Mouse (Mus musculus) midbrain, embryonic 15.5 days (tissue): ENCODE measurements around the gene Krtap1-4. TPM values are rescaled to one million over a fixed set of nuclear protein-coding genes. Genes with fewer than 3 reads are reported as not detected.
"Not testable (repeated sequence)": the region's sequence is repeated elsewhere in the genome, so short reads cannot be mapped to it uniquely, and the experiment has no call there.

Source experiments
- ATAC-seq: fragments of 200-750 bp; cut with Nextera tagmentation; replicated peaks from 2 replicates; pipeline ENCODE4 v1.8.0; 2017; ENCODE audit warnings: moderate TSS enrichment
- H3K27ac ChIP-seq: fragments of 300-500 bp; sonication (generic); 2 replicates; pipeline ENCODE4 v1.5.1; 2015; ENCODE audit warnings: mild to moderate bottlenecking, inconsistent platforms
- H3K27me3 ChIP-seq: fragments of 300-500 bp; sonication (generic); replicated peaks from 2 replicates; pipeline ENCODE4 v1.6.1; 2015; ENCODE audit warnings: inconsistent platforms
- H3K36me3 ChIP-seq: fragments of 300-500 bp; sonication (generic); replicated peaks from 2 replicates; pipeline ENCODE4 v1.6.1; 2015; ENCODE audit warnings: inconsistent platforms
- H3K4me1 ChIP-seq: fragments of 300-500 bp; sonication (generic); 2 replicates; pipeline ENCODE4 v1.6.1; 2015; ENCODE audit warnings: inconsistent platforms
- H3K4me2 ChIP-seq: fragments of 300-500 bp; sonication (generic); 2 replicates; pipeline ENCODE4 v1.6.1; 2015; ENCODE audit warnings: inconsistent platforms, mild to moderate bottlenecking, moderate library complexity
- H3K4me3 ChIP-seq: fragments of 300-500 bp; sonication (generic); 2 replicates; pipeline ENCODE4 v1.5.1; 2015; ENCODE audit warnings: mild to moderate bottlenecking, inconsistent platforms
- H3K9ac ChIP-seq: fragments of 300-500 bp; sonication (generic); 2 replicates; pipeline ENCODE4 v1.6.1; 2015; ENCODE audit warnings: mild to moderate bottlenecking, inconsistent platforms
- H3K9me3 ChIP-seq: fragments of 300-500 bp; sonication (generic); 2 replicates; pipeline ENCODE4 v1.6.1; 2016; ENCODE audit warnings: inconsistent platforms
- WGBS: fragments of 180-500 bp; shearing (Covaris S2); methylation state at CpG from one replicate; pipeline ENCODE4 v1.1.7; 2015; ENCODE audit warnings: mixed read lengths; 5-methylcytosine and 5-hydroxymethylcytosine counted together
- polyA plus RNA-seq: library from polyadenylated mRNA; unstranded; fragments of >200 nt; fragmentation: Nextera tagmentation; extraction: Ambion mirVana; gene quantifications from 2 replicates; pipeline ENCODE4 v1.2.1, GENCODE M21; 2015

Gene Krtap1-4
- polyA plus RNA-seq = not detected in 2 replicates

- Histone ChIP-seq H3K4me1 (no peaks in the 10 kb centered on the region), H3K4me3 (no peak within 1 kb of the TSS), H3K36me3 (no peaks in the 10 kb centered on the region), H3K9ac (no peak within 1 kb of the TSS), H3K27ac (no peak within 1 kb of the TSS), H3K27me3 (no peaks in the 10 kb centered on the region), H3K4me2 (no peak within 1 kb of the TSS), H3K9me3 (no peaks in the 10 kb centered on the region)
- ATAC-seq = no peak
- 89% methylated on average over 5 of the region's 5 CpGs for WGBS
Observed at GRCm38 (mm10) chr11:99583245-99583704, at the start of gene Krtap1-4. Gene Krtap1-4, minus strand, starts transcription at chr11:99583654.

- H3K27ac ChIP-seq = no peak overlapping the region
- WGBS = 80% methylated on average over 3 of the region's 3 CpGs
- no peaks in the 10 kb centered on the region for H3K36me3 ChIP-seq
- no peaks in the 10 kb centered on the region for H3K9me3 ChIP-seq
- H3K9ac ChIP-seq = no peak overlapping the region
- no peak overlapping the region for H3K4me3 ChIP-seq
- no peaks in the 10 kb centered on the region for H3K27me3 ChIP-seq
- 0 out of 2 replicates have a peak, but pooled peaks cover 5% of the 10 kb centered on the region for H3K4me1 ChIP-seq
- no peak overlapping the region for H3K4me2 ChIP-seq
- ATAC-seq = no peak
Observed at GRCm38 (mm10) chr11:99630890-99631289, 47.4 kb upstream of the Krtap1-4 start.

- Histone ChIP-seq H3K9ac (no peak within 1 kb of the TSS), H3K4me1 (no peaks in the 10 kb centered on the region), H3K9me3 (no peaks in the 10 kb centered on the region), H3K4me3 (no peak within 1 kb of the TSS), H3K36me3 (no peaks in the 10 kb centered on the region), H3K27ac (no peak within 1 kb of the TSS), H3K27me3 (no peaks in the 10 kb centered on the region), H3K4me2 (no peak within 1 kb of the TSS)
- ATAC-seq = no peak
- WGBS = 82% methylated on average over 4 of the region's 4 CpGs
Observed at GRCm38 (mm10) chr11:99628138-99628537, 44.7 kb upstream of the Krtap1-4 start, which contains the start of gene Krtap4-1. Gene Krtap4-1, minus strand, starts transcription at chr11:99628238.

- H3K4me1 ChIP-seq = no peaks in the 10 kb centered on the region
- WGBS = 85% methylated on average over 2 of the region's 2 CpGs
- no peak for ATAC-seq
- no peak within 1 kb of the TSS for H3K4me2 ChIP-seq
- H3K9me3 ChIP-seq = no peaks in the 10 kb centered on the region
- no peaks in the 10 kb centered on the region for H3K27me3 ChIP-seq
- H3K4me3 ChIP-seq = no peak within 1 kb of the TSS
- no peaks in the 10 kb centered on the region for H3K36me3 ChIP-seq
- no peak within 1 kb of the TSS for H3K9ac ChIP-seq
- H3K27ac ChIP-seq = no peak within 1 kb of the TSS
Observed at GRCm38 (mm10) chr11:99620335-99620734, 36.9 kb upstream of the Krtap1-4 start, which contains the start of gene Gm11562. Gene Gm11562, minus strand, starts transcription at chr11:99620435.

GRCm38 (mm10) chr11:99614796-99615363 lies 31.4 kb upstream of the Krtap1-4 start, which contains the start of gene Krtap2-4:
Gene Krtap2-4, minus strand, starts transcription at chr11:99614846.
- no peaks in the 10 kb centered on the region for H3K4me1 ChIP-seq
- H3K36me3 ChIP-seq = no peaks in the 10 kb centered on the region
- ATAC-seq = no peak
- H3K4me3 ChIP-seq = no peak within 1 kb of the TSS
- H3K9ac ChIP-seq = no peak within 1 kb of the TSS
- H3K27me3 ChIP-seq = no peaks in the 10 kb centered on the region
- no peak within 1 kb of the TSS for H3K4me2 ChIP-seq
- WGBS = 68% methylated on average over 3 of the region's 3 CpGs
- no peaks in the 10 kb centered on the region for H3K9me3 ChIP-seq
- H3K27ac ChIP-seq = no peak within 1 kb of the TSS

GRCm38 (mm10) chr11:99610089-99610488 lies 26.6 kb upstream of the Krtap1-4 start, which contains the start of gene Gm11937:
Gene Gm11937, minus strand, starts transcription at chr11:99610189.
- not testable (repeated sequence) for H3K27me3 ChIP-seq, H3K36me3 ChIP-seq, H3K9me3 ChIP-seq, H3K4me3 ChIP-seq, H3K27ac ChIP-seq, ATAC-seq, H3K4me2 ChIP-seq, H3K4me1 ChIP-seq, H3K9ac ChIP-seq
- WGBS = 78% methylated on average over 1 of the region's 2 CpGs

GRCm38 (mm10) chr11:99609126-99609525 lies 25.7 kb upstream of the Krtap1-4 start:
- no peak for ATAC-seq
- WGBS = 73% methylated on average over 1 of the region's 1 CpGs
- H3K4me1 ChIP-seq = no peaks in the 10 kb centered on the region

GRCm38 (mm10) chr11:99603208-99603607 lies 19.8 kb upstream of the Krtap1-4 start, which contains the start of gene Gm11938:
Gene Gm11938, minus strand, starts transcription at chr11:99603308.
- not testable (repeated sequence) for H3K4me1 ChIP-seq, H3K36me3 ChIP-seq, H3K27me3 ChIP-seq, ATAC-seq, H3K9me3 ChIP-seq, H3K9ac ChIP-seq, H3K4me3 ChIP-seq, H3K4me2 ChIP-seq, H3K27ac ChIP-seq
- WGBS = 78% methylated on average over 1 of the region's 1 CpGs

More at GRCm38 (mm10) chr11:99609126-99609525, 25.7 kb upstream of the Krtap1-4 start:
- H3K9me3 ChIP-seq = no peaks in the 10 kb centered on the region
- H3K36me3 ChIP-seq = no peaks in the 10 kb centered on the region
- no peak overlapping the region for H3K4me2 ChIP-seq
- no peak overlapping the region for H3K27ac ChIP-seq
- H3K27me3 ChIP-seq = no peaks in the 10 kb centered on the region
- no peak overlapping the region for H3K9ac ChIP-seq
- H3K4me3 ChIP-seq = no peak overlapping the region

GRCm38 (mm10) chr11:99597742-99598141 lies 14.3 kb upstream of the Krtap1-4 start, which contains the start of gene Krtap9-3:
Gene Krtap9-3, minus strand, starts transcription at chr11:99598105.
- not testable (repeated sequence) for H3K9ac ChIP-seq, ATAC-seq, H3K27me3 ChIP-seq, H3K36me3 ChIP-seq, H3K4me3 ChIP-seq, H3K9me3 ChIP-seq, H3K27ac ChIP-seq, H3K4me1 ChIP-seq, H3K4me2 ChIP-seq
- WGBS = 88% methylated on average over 6 of the region's 6 CpGs

- WGBS = 89% methylated on average over 6 of the region's 6 CpGs
Observed at GRCm38 (mm10) chr11:99590981-99591380, 7.5 kb upstream of the Krtap1-4 start, which contains the start of gene Krtap1-3. Gene Krtap1-3, minus strand, starts transcription at chr11:99591339.

GRCm38 (mm10) chr11:99585096-99585495 lies 1.6 kb upstream of the Krtap1-4 start:
- no peak overlapping the region for H3K4me2 ChIP-seq
- no peaks in the 10 kb centered on the region for H3K36me3 ChIP-seq
- no peak for ATAC-seq
- H3K4me3 ChIP-seq = no peak overlapping the region
- H3K27ac ChIP-seq = no peak overlapping the region
- no peaks in the 10 kb centered on the region for H3K4me1 ChIP-seq
- H3K27me3 ChIP-seq = no peaks in the 10 kb centered on the region
- no peaks in the 10 kb centered on the region for H3K9me3 ChIP-seq
- 87% methylated on average over 7 of the region's 7 CpGs for WGBS
- H3K9ac ChIP-seq = no peak overlapping the region

More at GRCm38 (mm10) chr11:99590981-99591380, 7.5 kb upstream of the Krtap1-4 start, which contains the start of gene Krtap1-3:
- no peaks in the 10 kb centered on the region for H3K27me3 ChIP-seq
- H3K4me2 ChIP-seq = no peak within 1 kb of the TSS
- no peak for ATAC-seq
- no peak within 1 kb of the TSS for H3K4me3 ChIP-seq
- H3K4me1 ChIP-seq = no peaks in the 10 kb centered on the region
- H3K36me3 ChIP-seq = no peaks in the 10 kb centered on the region
- no peaks in the 10 kb centered on the region for H3K9me3 ChIP-seq
- no peak within 1 kb of the TSS for H3K9ac ChIP-seq
- H3K27ac ChIP-seq = no peak within 1 kb of the TSS

GRCm38 (mm10) chr11:99581564-99581963 lies 1.9 kb downstream of the Krtap1-4 start:
- no peak overlapping the region for H3K4me2 ChIP-seq
- H3K27me3 ChIP-seq = no peaks in the 10 kb centered on the region
- H3K27ac ChIP-seq = no peak overlapping the region
- 85% methylated on average over 6 of the region's 6 CpGs for whole genome bisulfite sequencing
- no peaks in the 10 kb centered on the region for H3K4me1 ChIP-seq
- H3K4me3 ChIP-seq = no peak overlapping the region
- H3K9ac ChIP-seq = no peak overlapping the region
- no peaks in the 10 kb centered on the region for H3K36me3 ChIP-seq
- no peak for ATAC-seq
- no peaks in the 10 kb centered on the region for H3K9me3 ChIP-seq

GRCm38 (mm10) chr11:99581051-99581450 lies 2.4 kb downstream of the Krtap1-4 start:
- no peak overlapping the region for H3K9ac ChIP-seq
- WGBS = 95% methylated on average over 5 of the region's 5 CpGs
- H3K4me3 ChIP-seq = no peak overlapping the region
- no peaks in the 10 kb centered on the region for H3K27me3 ChIP-seq
- H3K4me1 ChIP-seq = no peaks in the 10 kb centered on the region
- no peak for ATAC-seq
- H3K4me2 ChIP-seq = no peak overlapping the region
- H3K36me3 ChIP-seq = no peaks in the 10 kb centered on the region
- no peak overlapping the region for H3K27ac ChIP-seq
- H3K9me3 ChIP-seq = no peaks in the 10 kb centered on the region
